Mouse (Mus musculus) left cerebral cortex, postnatal 25 days (tissue): ENCODE measurements around the gene Gm44579. TPM values are rescaled to one million over a fixed set of nuclear protein-coding genes. Genes with fewer than 3 reads are reported as not detected.
A peak's percentile ranks its signal among the peaks of the same experiment; 100 is the strongest.

Experiments
- DNase-seq, 2 experiments: peaks; one replicate each; pipeline ENCODE4 v3.0.0; 2022; ENCODE audit warnings: low spot score in 2 of 2, mixed read lengths in 1 of 2
- intact Hi-C: fragments of 180-260 bp; cut with DNase I; formaldehyde crosslinking; loops from one replicate; pipeline ENCODE4 v1.15.1; 2025
- total RNA-seq, 2 experiments: library from RNA; stranded (reverse); gene quantifications; 2 replicates each; pipeline ENCODE4 v1.2.3; 2021

Gm44579 gene
- total RNA-seq, 2 experiments from 2014 or later = not detected

DNA sequence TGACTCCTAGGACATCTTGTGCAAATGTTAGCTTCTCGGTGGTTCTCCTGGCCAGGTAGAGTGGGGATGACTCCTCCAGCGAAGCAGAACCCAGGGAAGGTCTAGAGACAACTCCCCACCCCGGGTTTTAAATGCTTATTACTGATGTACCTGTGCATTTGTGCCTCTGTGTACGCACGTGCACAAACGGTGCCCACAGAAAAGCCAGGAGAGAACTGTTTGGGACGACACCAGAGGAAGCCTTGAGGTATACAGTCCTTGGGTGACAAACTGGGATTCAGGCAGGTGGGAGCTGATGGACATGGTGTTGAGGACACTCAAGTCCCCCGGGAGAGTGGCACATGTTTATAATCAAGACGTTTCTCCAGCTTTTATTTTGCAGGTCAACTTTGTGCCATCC is 49.9 kb downstream of the Gm44579 start:
- no peak for DNase-seq
- intact Hi-C loops = no loop called here

DNA sequence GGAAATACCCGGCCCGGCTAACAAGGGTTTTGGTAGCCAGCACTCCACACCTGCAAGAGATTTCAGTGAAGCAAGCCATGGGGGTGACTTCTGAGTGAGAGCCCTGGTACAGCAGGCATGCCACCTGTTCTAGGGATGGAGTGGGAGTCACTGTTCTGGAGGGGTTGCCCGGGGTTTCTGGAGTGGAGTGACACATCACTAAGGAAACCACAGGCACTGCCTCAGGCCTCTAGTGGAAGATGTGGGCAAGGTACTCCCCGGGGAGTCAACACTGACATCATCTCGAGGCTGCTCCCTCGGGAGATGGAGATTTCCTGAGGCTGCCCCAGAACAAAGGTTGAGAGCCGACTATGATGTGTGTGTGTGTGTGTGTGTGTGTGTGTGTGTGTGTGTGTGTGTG is 50.4 kb downstream of the Gm44579 start:
- intact Hi-C loops = no loop called here
- peak; percentile 47 to 82 for DNase-seq

DNA sequence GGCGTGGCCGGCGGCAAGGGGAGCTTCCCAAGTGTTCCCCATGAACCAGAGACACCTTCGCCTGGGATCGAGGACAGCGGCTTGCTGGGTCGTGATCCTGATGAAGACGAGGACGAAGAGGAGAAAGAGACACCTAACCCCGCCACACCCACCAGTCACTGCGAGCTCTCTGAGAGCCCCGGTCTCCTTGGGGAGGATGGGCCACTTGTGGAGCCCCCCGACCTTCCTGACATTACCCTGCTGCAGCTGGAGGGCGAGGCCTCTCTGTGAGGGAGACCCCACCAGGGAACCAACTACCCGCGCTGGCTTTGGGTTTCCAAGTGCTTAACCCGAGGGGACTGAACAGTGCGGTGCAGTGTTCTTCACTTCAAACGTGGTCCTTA is 52.2 kb downstream of the Gm44579 start:
- intact Hi-C loops = loop anchor here (5.0 kb wide), 1 partner anchor 76 kb away; the partner anchor contains the start of genes Pfkm and Senp1
- DNase-seq = no peak

DNA sequence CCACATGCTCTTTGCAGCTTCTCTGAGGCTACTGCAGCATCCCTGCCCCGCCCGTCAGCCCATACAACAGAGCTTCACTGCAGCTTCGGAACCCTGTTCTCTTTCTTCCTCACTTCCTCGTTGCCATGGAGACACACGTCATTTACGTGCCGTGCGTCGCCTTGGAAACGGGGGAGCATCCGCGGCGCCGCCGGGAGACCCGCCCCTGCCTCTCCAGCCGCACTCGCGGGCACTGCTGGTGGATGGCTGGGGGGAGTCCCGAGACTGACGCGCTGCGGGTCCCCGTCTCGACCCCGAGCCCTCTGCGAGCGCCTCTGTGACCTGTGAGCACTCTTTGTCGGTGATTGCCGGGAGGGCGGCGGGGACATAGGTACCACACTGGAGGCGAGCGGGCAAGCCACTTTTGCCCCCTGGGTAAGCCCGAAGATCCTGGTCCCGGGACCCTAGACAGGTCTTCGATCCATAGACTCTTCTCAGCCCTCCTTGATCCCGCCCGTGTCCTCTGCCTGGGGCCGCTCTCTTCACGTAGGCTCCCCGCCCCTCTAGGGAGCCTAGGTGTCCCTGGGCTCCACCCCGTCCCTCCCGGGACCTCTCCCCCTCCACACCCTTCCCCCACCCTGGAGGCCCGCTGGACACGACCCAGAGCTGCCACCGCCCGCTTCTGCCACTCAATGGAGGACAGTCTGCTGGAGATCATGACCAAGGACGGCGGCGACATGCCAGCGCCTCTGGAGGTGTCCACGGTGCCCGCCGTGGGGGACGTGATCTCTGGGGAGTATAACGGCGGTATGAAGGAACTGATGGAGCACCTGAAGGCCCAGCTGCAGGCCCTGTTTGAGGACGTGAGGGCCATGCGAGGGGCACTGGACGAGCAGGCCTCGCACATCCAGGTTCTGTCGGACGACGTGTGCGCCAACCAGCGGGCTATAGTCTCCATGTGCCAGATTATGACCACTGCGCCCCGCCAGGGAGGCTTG is 52.8 kb downstream of the Gm44579 start:
- DNase-seq = peak; percentile 93 to 96
- intact Hi-C loops = loop anchor here (5.0 kb wide), 1 partner anchor 76 kb away; the partner anchor contains the start of genes Pfkm and Senp1

DNA sequence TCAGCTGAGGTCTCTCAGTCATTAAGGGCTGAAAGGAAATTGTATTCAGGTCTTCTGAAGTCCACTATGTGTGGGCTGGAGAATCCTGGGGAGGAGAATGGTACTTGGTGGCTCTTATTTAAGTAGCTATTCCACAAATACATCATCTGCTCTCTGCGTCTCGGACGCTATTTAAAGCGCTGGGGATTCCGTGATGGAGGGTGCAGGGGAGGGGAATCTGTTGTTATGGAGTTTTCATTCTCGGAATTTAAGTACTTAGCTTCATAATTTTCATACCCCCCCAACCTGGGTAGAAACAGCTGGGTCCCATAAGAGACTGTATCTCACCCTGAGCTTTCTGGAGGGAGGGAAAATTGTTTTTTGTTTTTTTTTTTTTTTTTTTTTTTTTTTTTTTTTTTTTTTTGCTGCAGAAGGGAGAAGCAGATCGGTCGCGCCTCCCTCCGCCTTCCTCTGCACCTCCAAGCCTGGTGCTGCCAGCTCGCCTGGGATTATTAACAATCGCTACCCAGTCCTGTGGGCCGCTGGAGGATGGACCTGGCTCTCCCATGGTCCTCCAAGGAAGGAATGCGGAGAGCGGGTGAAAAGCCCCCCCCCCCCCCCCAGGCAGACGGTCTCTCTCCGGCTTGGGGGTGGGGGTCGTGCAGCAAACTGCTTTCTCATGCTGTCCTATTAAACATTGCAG is 53.7 kb downstream of the Gm44579 start, which contains the start of gene Ccdc184:
Gene Ccdc184, plus strand, starts transcription at position 196 of the 682 bp plus-strand sequence.
- peak; percentile 27 to 57 for DNase-seq
- intact Hi-C loops = loop anchor here (5.0 kb wide), 1 partner anchor 75 kb away; the partner anchor contains the start of genes Pfkm and Senp1

DNA sequence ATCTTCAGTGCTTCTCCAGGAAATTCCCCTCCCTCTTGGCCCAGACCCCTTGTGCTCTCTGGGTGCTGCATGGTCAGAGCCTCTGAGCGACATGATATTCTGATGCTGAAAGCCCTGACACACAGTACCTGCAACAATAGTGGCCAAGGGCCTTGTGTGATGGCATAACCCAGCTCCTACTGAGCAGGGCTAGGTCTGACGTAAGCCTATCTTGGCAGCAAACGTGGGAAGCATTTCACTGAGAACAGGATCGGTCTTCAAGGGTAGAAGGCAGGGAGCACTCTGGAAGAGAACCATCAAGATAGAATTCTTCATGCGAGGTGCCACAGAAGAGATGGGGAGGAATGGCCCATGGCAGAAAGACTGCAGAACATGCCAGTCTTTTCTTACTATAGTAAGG is 55.3 kb downstream of the Gm44579 start, which contains the start of gene Asb8:
Gene Asb8, minus strand, starts transcription at position 101 of the 400 bp plus-strand sequence.
- no peak for DNase-seq
- intact Hi-C loops = loop anchor here (5.0 kb wide), 1 partner anchor 73 kb away; the partner anchor contains the start of genes Pfkm and Senp1

DNA sequence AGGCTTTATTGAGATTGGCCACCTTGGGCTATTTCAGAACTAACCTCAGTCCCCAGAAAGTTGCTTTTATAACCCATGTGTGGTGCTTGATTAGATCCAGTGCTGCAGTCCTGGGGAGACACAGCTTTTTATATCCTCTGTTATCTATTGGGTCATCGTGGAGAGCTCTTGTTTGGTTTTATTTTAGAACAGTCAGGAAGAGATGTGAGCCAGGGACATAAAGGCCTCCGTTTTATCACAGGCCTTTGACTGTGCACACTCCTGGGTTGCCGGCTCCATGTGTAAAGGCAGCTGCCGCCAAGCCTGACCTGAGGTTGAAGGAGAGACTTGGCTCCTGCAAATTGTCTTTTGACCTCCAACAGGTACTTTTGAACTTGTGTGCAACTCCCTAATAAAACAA is 58.2 kb downstream of the Gm44579 start:
- DNase-seq = no peak
- intact Hi-C loops = no loop called here

DNA sequence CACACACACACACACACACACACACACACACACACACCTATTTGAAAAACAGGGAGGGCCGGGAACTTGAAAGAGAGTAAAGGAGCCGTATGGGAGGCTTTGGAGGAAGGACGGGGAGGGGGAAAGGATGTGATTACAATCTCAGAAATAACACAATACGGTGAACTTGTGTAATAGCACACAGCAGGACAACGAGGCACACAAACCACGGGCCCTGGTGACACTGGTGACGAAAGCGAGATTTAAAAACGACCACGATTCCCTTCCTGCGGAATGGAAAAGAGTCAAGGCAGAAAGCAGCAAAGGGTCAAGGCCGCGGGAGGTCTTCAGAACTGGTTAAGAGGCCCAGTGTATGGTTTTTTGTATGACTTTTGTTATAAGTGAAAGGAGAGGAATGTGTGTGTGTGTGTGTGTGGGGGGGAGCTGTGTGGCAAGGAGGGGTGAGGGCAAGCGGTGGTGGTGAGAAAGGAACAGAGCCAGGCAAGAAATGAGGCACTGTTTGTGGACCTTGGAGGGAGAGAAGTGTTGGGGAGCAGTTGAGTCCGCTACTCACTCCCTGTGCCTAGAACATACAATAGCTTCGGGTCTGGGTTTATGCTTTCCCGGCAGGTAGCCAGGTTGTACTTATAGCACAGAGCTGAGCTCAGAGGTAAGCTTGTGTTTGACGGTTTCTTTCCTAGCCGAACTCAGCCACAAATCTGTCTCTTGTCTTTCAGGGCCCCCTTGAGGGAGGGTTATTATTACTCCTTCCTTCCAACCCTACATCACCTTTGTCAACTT is 59.6 kb downstream of the Gm44579 start:
- DNase-seq = no peak
- intact Hi-C loops = no loop called here

DNA sequence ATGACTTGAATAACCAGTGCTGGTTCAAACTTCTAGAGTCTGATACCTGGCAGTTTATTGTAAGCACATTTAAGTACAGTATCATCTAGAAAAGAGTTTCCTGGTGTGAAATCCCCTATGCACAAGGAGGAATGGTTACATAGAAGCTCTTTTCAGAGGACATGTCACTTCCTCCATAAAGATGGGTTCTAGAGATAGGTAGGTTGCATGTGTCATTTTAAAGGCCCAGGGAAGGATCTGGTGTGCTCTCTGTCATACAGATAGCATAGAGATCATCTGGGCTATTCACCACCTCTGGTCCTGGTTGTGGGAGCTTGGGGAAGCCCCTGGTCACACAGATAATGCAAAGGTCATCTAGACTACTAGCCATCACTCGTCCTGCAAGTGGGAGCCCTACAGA is 63.5 kb downstream of the Gm44579 start:
- intact Hi-C loops = no loop called here
- no peak for DNase-seq

DNA sequence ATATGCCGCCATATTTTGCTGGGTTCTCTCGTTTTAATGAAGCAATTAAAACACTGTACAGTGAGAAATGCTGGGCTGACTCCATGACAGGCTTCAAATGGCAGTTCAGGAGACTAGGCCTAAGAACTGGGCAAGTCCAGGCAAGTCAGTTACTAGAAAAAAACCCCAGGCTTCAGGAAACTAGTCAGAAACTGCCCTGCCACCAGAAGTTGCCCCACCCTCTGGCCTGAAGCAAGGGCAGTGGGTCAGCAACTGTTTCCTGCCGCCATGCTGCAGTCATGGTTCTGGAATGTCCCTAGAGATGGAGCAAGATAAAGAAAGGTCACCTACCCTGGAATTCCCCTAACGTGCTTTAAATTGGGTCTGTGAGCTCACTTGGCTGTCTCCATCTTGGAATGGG is 64.8 kb downstream of the Gm44579 start:
- intact Hi-C loops = no loop called here

DNA sequence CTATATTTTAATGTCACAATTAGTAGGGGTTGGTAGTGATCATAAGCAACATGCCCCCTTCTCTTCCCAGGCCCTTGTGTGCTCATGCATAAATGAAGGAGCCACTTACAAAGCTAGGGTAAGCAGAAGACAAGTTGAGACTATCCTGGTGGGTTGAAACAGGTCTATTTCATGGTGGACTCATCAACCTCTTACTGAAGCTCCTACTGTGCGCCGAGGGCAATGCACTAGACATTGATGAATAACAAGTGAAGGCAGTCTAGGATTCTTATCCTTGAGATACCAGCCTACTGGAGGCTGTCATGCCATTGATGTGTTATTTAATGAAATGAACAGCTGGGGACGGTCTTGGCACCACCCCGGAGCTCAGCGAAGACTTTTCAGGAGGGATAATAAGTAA is 65.5 kb downstream of the Gm44579 start:
- no peak for DNase-seq
- intact Hi-C loops = no loop called here

More for the DNA sequence above, 64.8 kb downstream of the Gm44579 start:
- no peak for DNase-seq

DNA sequence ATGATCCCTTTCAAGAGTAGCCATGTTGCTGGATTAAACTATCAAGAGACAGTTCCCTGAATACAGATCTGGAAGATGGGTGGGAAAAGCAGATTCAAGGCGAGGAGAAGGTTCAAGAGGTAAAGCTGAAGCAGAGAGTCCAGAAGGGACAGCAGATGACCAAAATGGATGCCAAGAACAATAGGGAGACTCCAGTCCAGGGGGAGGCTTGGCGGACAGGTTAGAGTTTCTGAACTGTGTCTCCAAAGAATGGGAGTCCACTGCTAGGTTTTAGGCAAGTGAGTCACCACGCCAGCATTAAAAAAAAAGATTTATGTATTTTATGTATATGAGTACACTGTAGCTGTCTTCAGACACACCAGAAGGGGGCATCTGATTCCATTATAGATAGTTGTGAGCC is 66.1 kb downstream of the Gm44579 start:
- no peak for DNase-seq
- intact Hi-C loops = no loop called here

DNA sequence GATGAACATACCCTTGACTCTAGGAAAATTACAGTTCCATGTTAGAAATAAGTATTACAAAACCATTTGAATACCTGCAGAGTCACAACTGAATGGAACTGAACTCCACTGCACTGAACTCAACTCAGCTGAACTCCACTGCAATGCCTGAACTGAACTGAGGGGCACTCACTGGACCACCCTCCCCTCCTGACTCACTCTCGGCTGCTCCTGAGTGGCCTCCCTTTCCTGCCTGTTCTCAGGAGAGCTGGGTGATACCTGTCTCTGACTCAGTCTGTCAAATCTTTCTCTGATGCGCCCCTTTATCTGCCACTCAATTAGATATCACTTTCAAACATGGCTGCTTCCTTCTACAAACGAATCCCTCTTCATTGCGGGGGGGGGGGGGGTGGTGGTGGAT is 66.6 kb downstream of the Gm44579 start:
- intact Hi-C loops = no loop called here
- DNase-seq = no peak

DNA sequence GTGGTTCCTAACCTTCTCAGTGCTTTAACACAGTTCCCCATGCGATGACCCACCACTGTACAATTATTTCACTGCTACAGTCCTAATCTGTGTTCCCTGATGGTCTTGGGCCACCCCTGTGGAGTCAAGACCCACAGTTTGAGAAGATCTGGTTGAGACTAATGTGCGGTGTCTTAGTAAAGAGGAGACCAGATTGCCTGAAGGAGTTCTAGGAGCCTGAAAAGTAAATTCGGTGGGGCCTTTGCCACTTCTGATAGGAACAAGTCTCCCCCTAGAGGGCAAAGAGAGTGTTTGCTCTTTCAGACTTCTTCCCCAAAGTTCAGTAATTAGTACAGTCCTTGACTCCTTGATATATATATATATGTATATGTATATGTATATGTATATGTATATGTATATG is 67.2 kb downstream of the Gm44579 start:
- intact Hi-C loops = loop anchor here (2.0 kb wide), 1 partner anchor 61 kb away; the partner anchor contains the start of genes Pfkm and Senp1
- no peak for DNase-seq

DNA sequence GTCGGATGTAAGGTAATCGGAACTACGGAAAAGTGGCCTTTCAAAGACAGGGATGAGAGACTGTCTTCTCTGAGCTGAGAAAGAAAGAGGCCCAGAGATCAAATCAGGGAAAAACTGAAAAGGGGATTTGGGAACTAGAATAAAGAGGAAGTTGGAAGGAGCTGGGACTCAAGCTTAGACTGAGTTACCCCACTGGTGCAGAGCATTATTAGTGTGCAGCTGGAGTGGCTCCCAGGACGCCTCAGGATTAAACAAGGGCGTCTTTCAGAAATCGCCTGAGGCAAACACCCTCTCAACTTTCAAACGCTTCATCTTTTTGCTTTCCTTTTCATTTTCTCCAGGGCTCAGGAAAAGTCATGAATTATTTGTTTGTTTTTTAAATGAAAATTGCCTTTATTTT is 67.9 kb downstream of the Gm44579 start:
- no peak for DNase-seq
- intact Hi-C loops = loop anchor here (2.0 kb wide), 1 partner anchor 60 kb away; the partner anchor contains the start of genes Pfkm and Senp1

DNA sequence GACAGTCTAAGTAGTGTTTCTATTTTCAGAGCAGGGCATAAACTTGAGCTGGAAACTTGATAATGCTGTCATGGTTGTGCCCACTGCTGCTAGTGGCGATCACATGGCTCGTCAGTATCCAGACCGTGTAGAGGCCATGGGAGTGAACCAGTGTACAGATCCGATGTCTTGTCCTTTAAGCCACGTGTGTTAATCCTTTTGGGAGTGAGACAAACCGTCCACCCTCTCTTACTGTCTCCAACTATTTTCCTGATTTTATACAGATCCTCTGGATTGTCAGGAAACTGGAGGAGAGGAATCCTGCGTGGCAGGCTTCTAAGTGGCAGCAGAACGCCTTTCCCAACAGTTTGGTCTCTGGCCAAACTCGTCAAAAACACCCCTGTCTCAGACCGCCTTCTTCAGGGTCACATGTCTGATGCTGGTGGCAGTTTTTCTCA is 71.6 kb downstream of the Gm44579 start:
- intact Hi-C loops = no loop called here
- no peak for DNase-seq

DNA sequence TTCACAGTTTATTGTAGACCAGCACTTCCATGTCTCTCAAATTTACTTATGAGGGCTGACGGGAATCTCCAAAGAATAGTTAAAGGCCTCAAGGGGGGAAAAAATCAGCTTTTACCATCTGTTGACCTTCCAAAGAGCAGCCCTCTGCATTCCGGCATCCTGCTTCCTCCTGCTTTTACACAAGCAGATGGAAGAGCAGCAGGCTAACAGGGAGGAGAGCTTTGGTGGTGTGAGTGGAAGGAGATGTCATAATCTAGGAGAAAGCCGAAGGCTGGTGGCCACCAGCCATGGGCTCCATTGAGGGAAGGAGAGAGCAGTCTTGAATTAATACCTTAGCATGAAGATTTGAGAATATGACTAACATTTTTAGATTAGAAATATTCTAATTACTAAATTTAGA is 72.4 kb downstream of the Gm44579 start:
- intact Hi-C loops = no loop called here
- no peak for DNase-seq

DNA sequence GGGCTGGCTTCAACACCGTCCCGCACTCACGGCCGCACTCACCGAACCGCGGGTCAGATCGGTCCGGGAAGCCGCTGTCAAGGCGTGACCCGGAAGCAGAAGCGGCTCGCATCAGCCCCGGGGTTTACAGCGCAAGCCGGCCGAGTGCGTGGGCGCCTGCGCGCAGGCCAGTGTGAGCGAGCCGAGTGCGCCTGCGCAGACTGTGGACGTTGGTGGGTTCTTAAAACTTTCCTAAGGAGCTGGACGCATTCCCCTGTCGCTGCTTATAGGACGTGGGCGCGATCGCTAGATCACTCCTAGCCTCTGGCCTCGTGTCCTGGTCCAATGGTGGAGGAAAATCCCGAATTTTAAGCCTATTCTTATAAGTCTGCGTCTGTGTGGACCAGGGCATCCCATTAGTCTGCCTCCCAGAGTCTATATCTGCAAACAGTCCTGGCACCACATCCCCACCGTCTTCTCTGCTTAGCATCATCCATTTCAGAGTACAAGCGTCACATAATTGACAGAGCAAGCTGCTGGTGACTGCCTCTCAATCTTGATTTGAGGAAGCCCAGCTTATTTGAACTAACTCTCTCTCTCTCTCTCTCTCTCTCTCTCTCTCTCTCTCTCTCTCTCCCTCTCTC is 75.1 kb downstream of the Gm44579 start:
- peak; percentile 95 to 98 for DNase-seq
- intact Hi-C loops = loop anchor here (2.0 kb wide), 1 partner anchor 53 kb away; the partner anchor contains the start of genes Pfkm and Senp1
